Mouse (Mus musculus) heart, embryonic 13.5 days (tissue): Measurements from ENCODE around the gene Tprg. TPM values are rescaled to one million over a fixed set of nuclear protein-coding genes. Genes with fewer than 3 reads are reported as not detected.
A peak's percentile ranks its signal among the peaks of the same experiment; 100 is the strongest.

Source experiments
- ATAC-seq: fragments of 200-750 bp; cut with Nextera tagmentation; 2 replicates; pipeline ENCODE4 v1.8.0; 2017; ENCODE audit warnings: moderate TSS enrichment; ENCODE audit not compliant: insufficient number of reproducible peaks, low FRiP score, low TSS enrichment; ENCODE audit errors: extremely low read depth
- H3K27ac ChIP-seq: fragments of 300-500 bp; sonication (generic); replicated peaks from 2 replicates; pipeline ENCODE4 v1.5.1; 2015; ENCODE audit warnings: moderate library complexity, mild to moderate bottlenecking, inconsistent platforms
- H3K27me3 ChIP-seq: fragments of 300-500 bp; sonication (generic); replicated peaks from 2 replicates; pipeline ENCODE4 v1.6.1; 2015; ENCODE audit warnings: mild to moderate bottlenecking, inconsistent platforms
- H3K36me3 ChIP-seq: fragments of 300-500 bp; sonication (generic); 2 replicates; pipeline ENCODE4 v1.6.1; 2015; ENCODE audit warnings: mild to moderate bottlenecking, inconsistent platforms
- H3K4me1 ChIP-seq: fragments of 300-500 bp; sonication (generic); 2 replicates; pipeline ENCODE4 v1.6.1; 2015; ENCODE audit warnings: inconsistent platforms
- H3K4me2 ChIP-seq: fragments of 300-500 bp; sonication (generic); 2 replicates; pipeline ENCODE4 v1.6.1; 2015; ENCODE audit warnings: inconsistent platforms, mild to moderate bottlenecking, moderate library complexity
- H3K4me3 ChIP-seq: fragments of 300-500 bp; sonication (generic); 2 replicates; pipeline ENCODE4 v1.5.1; 2015; ENCODE audit warnings: moderate library complexity, mild to moderate bottlenecking, inconsistent platforms
- H3K9ac ChIP-seq: fragments of 300-500 bp; sonication (generic); 2 replicates; pipeline ENCODE4 v1.6.1; 2015; ENCODE audit warnings: inconsistent platforms, mild to moderate bottlenecking, moderate library complexity
- H3K9me3 ChIP-seq: fragments of 300-500 bp; sonication (generic); 2 replicates; pipeline ENCODE4 v1.6.1; 2016; ENCODE audit warnings: inconsistent platforms
- WGBS: fragments of 180-500 bp; shearing (Covaris S2); methylation state at CpG from one replicate; pipeline ENCODE4 v1.1.7; 2015; ENCODE audit warnings: mixed read lengths; 5-methylcytosine and 5-hydroxymethylcytosine counted together
- polyA plus RNA-seq: library from polyadenylated mRNA; unstranded; fragments of >200 nt; fragmentation: Nextera tagmentation; extraction: Ambion mirVana; gene quantifications from 2 replicates; pipeline ENCODE4 v1.2.1, GENCODE M21; 2015

The Tprg gene
- polyA plus RNA-seq, 1 experiment from 2014 or later: not detected

- 38% methylated on average over 8 of the region's 8 CpGs for WGBS
- ATAC-seq: no peak
Observed at GRCm38 (mm10) chr16:25407204-25407886, 120.7 kb downstream of the Tprg start.

GRCm38 (mm10) chr16:25408032-25408431 is 121.4 kb downstream of the Tprg start:
- no peak for ATAC-seq
- Histone ChIP-seq H3K9ac (no peak overlapping the region), H3K27ac (peak overlapping the region; percentile 51; the same call in 1 of the 2 replicates), H3K36me3 (no peaks in the 10 kb centered on the region), H3K4me2 (no peak overlapping the region), H3K9me3 (no peaks in the 10 kb centered on the region), H3K4me3 (no peak overlapping the region), H3K27me3 (no peaks in the 10 kb centered on the region), H3K4me1 (peaks cover 18% of the 10 kb centered on the region)
- 77% methylated on average over 6 of the region's 6 CpGs for WGBS

More at GRCm38 (mm10) chr16:25407204-25407886, 120.7 kb downstream of the Tprg start:
- Histone ChIP-seq H3K36me3 (no peaks in the 10 kb centered on the region), H3K9me3 (no peaks in the 10 kb centered on the region), H3K27ac (peak overlapping the region; percentile 51), H3K4me2 (peak overlapping the region; percentile 1), H3K4me1 (peaks cover 18% of the 10 kb centered on the region), H3K4me3 (no peak overlapping the region), H3K9ac (no peak overlapping the region), H3K27me3 (no peaks in the 10 kb centered on the region)

- ATAC-seq: no peak
- Histone ChIP-seq H3K27ac (no peak overlapping the region), H3K4me1 (peaks cover 13% of the 10 kb centered on the region)
Observed at GRCm38 (mm10) chr16:25411307-25411706, 124.7 kb downstream of the Tprg start.

DNA sequence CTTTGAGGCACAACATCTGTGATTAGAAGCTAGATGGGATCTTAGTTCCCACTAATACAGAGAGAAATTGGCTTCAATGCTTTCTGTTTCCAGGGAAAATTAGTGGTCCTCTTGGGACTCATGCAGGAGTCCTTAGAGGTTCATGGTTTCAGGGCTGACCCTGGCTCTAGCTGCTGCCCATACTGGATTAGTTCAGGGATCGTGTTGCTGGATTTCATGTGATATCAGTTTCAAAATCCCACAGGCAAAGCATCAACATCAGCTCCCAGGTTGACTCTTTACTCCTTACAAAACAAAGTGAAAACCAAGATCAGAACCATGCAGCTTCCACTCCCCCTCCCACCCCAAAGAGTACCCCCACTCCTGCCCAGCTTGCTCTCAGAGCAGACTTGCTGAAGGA is 127.3 kb downstream of the Tprg start:
- H3K9me3 ChIP-seq: no peaks in the 10 kb centered on the region
- 61% methylated on average over 1 of the region's 1 CpGs for WGBS
- no peaks in the 10 kb centered on the region for H3K36me3 ChIP-seq
- no peak overlapping the region for H3K9ac ChIP-seq
- no peak for ATAC-seq
- no peak overlapping the region for H3K4me3 ChIP-seq
- H3K27me3 ChIP-seq: no peaks in the 10 kb centered on the region
- no peak overlapping the region for H3K27ac ChIP-seq
- H3K4me2 ChIP-seq: no peak overlapping the region
- peaks cover 11% of the 10 kb centered on the region for H3K4me1 ChIP-seq

More at GRCm38 (mm10) chr16:25411307-25411706, 124.7 kb downstream of the Tprg start:
- no peak overlapping the region for H3K4me3 ChIP-seq
- no peaks in the 10 kb centered on the region for H3K36me3 ChIP-seq
- H3K9me3 ChIP-seq: no peaks in the 10 kb centered on the region
- no peak overlapping the region for H3K4me2 ChIP-seq
- H3K27me3 ChIP-seq: no peaks in the 10 kb centered on the region
- 64% methylated on average over 3 of the region's 3 CpGs for WGBS
- H3K9ac ChIP-seq: no peak overlapping the region

DNA sequence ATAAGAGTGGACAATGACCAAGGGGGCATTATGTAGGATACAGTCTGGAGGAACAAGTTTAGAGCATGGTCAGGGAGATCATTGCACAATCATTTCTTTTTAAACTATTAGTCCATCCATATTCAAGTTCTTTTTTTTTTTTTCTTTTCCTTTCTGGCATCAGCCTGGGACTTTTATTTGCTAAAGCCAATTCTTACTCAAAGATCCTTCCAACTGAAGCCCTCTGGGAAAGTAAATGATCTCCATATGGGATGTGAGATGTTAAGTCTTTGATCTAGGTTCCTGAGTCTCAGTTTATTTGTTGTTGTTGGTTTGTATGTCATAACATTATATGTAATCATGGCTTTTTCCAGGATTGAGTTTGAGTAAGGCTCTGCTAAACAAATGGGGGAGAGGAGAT is 128.6 kb downstream of the Tprg start:
- no peak overlapping the region for H3K4me3 ChIP-seq
- ATAC-seq: no peak
- no peak overlapping the region for H3K9ac ChIP-seq
- no peaks in the 10 kb centered on the region for H3K27me3 ChIP-seq
- peaks cover 11% of the 10 kb centered on the region for H3K4me1 ChIP-seq
- H3K4me2 ChIP-seq: no peak overlapping the region
- no peaks in the 10 kb centered on the region for H3K9me3 ChIP-seq
- H3K27ac ChIP-seq: no peak overlapping the region
- no peaks in the 10 kb centered on the region for H3K36me3 ChIP-seq

GRCm38 (mm10) chr16:25417875-25418630 is 131.4 kb downstream of the Tprg start:
- no peak for ATAC-seq
- no peak overlapping the region for H3K9ac ChIP-seq
- H3K27me3 ChIP-seq: no peaks in the 10 kb centered on the region
- no peak overlapping the region for H3K4me3 ChIP-seq
- peaks cover 11% of the 10 kb centered on the region for H3K4me1 ChIP-seq
- no peak overlapping the region; the same call in 1 of the 2 replicates for H3K27ac ChIP-seq
- 33% methylated on average over 11 of the region's 11 CpGs for WGBS
- H3K4me2 ChIP-seq: no peak overlapping the region; the same call in 1 of the 2 replicates
- no peaks in the 10 kb centered on the region for H3K36me3 ChIP-seq
- H3K9me3 ChIP-seq: no peaks in the 10 kb centered on the region

DNA sequence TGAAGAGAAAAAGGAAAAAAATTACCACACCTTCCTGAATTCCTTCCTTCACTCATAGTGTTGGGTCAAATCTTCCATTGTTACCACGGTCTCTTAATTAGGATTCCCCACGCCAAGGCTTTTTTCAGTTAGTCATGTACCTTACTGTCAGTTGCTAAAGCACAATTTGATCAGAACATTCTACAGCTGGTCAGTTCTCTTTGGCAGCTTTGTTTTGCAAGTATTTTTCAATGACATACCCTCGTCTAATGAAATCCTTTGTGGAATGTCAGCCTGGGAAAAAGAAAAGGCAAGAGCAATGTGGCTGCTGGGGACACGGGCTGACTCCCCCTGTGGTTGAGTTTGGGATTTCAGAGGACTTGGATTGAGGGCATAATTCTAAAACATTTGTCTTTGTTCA is 136.4 kb downstream of the Tprg start:
- Histone ChIP-seq H3K4me2 (no peak overlapping the region), H3K9ac (no peak overlapping the region), H3K27me3 (no peaks in the 10 kb centered on the region), H3K36me3 (no peaks in the 10 kb centered on the region), H3K4me3 (no peak overlapping the region), H3K4me1 (peaks cover 6% of the 10 kb centered on the region), H3K27ac (no peak overlapping the region), H3K9me3 (no peaks in the 10 kb centered on the region)
- WGBS: 59% methylated on average over 4 of the region's 4 CpGs
- no peak for ATAC-seq

- no peak overlapping the region for H3K4me2 ChIP-seq
- ATAC-seq: no peak
- H3K4me1 ChIP-seq: no peaks in the 10 kb centered on the region
- WGBS: 68% methylated on average over 4 of the region's 4 CpGs
- no peak overlapping the region for H3K9ac ChIP-seq
- no peaks in the 10 kb centered on the region for H3K9me3 ChIP-seq
- no peak overlapping the region for H3K4me3 ChIP-seq
- no peaks in the 10 kb centered on the region for H3K27me3 ChIP-seq
- no peaks in the 10 kb centered on the region for H3K36me3 ChIP-seq
- H3K27ac ChIP-seq: no peak overlapping the region
Observed at GRCm38 (mm10) chr16:25424001-25424400, 137.4 kb downstream of the Tprg start.

- Histone ChIP-seq H3K36me3 (no peaks in the 10 kb centered on the region), H3K27ac (no peak overlapping the region), H3K9me3 (no peaks in the 10 kb centered on the region), H3K9ac (no peak overlapping the region), H3K4me2 (no peak overlapping the region), H3K4me1 (no peaks in the 10 kb centered on the region), H3K27me3 (no peaks in the 10 kb centered on the region), H3K4me3 (no peak overlapping the region)
- 63% methylated on average over 9 of the region's 9 CpGs for WGBS
- no peak for ATAC-seq
Observed at GRCm38 (mm10) chr16:25424915-25425314, 138.3 kb downstream of the Tprg start.

DNA sequence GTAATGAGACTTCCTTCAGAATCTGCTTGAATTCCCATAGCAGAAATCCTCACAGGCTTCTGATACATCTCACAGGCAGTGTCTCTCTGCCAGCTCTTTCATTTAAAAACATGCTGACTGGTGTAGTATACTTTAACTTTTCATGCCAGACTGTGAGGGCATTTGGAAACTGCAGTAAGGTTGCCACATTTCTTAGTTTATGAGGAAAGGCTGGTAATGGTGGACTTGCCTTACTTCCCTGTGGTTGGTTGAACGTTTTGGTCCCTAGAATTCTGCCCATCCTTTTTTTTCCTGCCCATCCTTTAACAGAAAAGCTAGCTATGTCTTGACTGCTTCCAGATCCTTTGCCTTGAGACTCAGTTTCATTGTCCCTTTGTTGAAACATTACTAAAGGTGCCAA is 138.8 kb downstream of the Tprg start:
- H3K4me2 ChIP-seq: no peak overlapping the region
- no peaks in the 10 kb centered on the region for H3K27me3 ChIP-seq
- H3K4me1 ChIP-seq: no peaks in the 10 kb centered on the region
- no peak overlapping the region for H3K4me3 ChIP-seq
- no peaks in the 10 kb centered on the region for H3K9me3 ChIP-seq
- 78% methylated on average over 1 of the region's 1 CpGs for WGBS
- no peak overlapping the region for H3K27ac ChIP-seq
- H3K9ac ChIP-seq: no peak overlapping the region
- no peaks in the 10 kb centered on the region for H3K36me3 ChIP-seq
- no peak for ATAC-seq

- Histone ChIP-seq H3K4me1 (no peaks in the 10 kb centered on the region), H3K9me3 (no peaks in the 10 kb centered on the region), H3K36me3 (no peaks in the 10 kb centered on the region), H3K4me3 (no peak overlapping the region), H3K27me3 (no peaks in the 10 kb centered on the region), H3K4me2 (no peak overlapping the region), H3K27ac (no peak overlapping the region), H3K9ac (no peak overlapping the region)
- ATAC-seq: no peak
- 49% methylated on average over 3 of the region's 3 CpGs for WGBS
Observed at GRCm38 (mm10) chr16:25426261-25426660, 139.6 kb downstream of the Tprg start.

- Histone ChIP-seq H3K36me3 (no peaks in the 10 kb centered on the region), H3K4me3 (no peak overlapping the region), H3K9me3 (no peaks in the 10 kb centered on the region), H3K9ac (no peak overlapping the region), H3K4me2 (no peak overlapping the region), H3K4me1 (no peaks in the 10 kb centered on the region), H3K27ac (no peak overlapping the region), H3K27me3 (no peaks in the 10 kb centered on the region)
- WGBS: 41% methylated on average over 2 of the region's 2 CpGs
- no peak for ATAC-seq
Observed at GRCm38 (mm10) chr16:25440039-25440438, 153.4 kb downstream of the Tprg start.
